Mouse (Mus musculus) liver, adult (tissue): ENCODE measurements around the gene Babam2.

Experiments used
- GATA4 ChIP-seq: IDR thresholded peaks from 2 replicates; pipeline ENCODE4 v1.6.1; 2014; ENCODE audit warnings: mild to moderate bottlenecking, low read length; ENCODE audit not compliant: insufficient replicate concordance

The Babam2 gene

DNA sequence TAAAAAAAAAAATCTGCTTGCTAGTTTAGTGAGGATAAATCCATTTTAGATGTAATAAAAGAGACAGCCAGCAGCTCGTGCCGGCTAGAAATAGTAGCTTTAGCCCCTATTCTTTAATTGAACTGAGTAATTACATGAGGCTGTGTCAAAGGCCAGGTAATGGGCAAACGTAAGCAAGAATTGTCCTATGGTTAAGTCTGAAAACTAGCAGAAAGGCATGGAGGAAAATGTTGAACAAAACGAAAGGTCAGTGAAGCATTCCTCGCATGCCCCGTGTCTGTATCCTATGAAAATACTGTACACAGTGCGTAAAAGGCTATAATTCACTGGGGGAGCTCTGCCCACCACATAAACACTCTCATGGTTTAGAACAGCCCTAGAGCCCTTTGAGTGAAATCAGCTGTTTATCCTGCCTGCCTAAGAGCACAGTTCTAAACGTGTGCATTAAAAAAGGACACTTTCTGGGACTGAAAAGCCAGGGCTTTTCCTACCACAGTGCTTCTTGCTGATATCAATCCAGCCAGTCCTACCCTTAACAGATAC lies 361.8 kb downstream of the Babam2 start:
- no peak for TF ChIP-seq GATA4

DNA sequence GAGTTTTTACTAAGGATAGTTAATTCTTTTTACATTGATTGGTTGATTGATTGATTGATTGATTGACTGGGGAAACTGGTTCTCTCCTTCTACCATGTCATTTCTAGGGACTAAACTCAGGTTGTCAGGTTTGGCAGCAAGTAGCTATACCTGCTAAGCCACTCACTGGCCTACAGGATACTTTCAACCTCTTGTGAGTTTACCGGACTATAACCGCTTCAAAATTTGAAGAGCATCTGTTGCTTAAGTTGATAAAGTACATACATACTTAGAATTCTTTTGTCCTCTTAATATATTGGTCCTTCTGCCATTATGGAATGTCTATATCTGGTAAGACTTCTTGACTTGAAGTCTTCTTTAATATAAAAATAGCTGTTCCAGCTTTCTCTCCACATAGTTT lies 363.0 kb downstream of the Babam2 start:
- TF ChIP-seq GATA4: no peak

DNA sequence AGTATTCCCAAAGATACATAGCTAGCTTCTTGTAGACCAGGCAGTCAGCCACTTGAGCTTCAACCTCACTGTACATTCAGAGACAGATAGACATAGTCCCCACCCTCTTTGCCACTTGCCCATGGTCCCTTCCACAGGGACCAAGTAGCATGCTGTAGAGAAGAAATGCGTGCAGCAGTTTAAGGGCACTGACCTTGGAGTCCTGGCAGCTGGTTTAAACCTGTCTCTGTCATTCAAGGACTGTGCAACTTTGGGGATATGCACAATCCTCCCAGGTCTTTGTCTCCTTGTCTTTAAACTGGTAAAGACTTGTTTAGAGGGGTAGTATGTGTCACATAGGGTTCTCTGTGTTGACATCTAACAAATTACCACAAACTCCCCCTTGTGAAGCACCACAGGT lies 364.4 kb downstream of the Babam2 start:
- no peak for TF ChIP-seq GATA4

DNA sequence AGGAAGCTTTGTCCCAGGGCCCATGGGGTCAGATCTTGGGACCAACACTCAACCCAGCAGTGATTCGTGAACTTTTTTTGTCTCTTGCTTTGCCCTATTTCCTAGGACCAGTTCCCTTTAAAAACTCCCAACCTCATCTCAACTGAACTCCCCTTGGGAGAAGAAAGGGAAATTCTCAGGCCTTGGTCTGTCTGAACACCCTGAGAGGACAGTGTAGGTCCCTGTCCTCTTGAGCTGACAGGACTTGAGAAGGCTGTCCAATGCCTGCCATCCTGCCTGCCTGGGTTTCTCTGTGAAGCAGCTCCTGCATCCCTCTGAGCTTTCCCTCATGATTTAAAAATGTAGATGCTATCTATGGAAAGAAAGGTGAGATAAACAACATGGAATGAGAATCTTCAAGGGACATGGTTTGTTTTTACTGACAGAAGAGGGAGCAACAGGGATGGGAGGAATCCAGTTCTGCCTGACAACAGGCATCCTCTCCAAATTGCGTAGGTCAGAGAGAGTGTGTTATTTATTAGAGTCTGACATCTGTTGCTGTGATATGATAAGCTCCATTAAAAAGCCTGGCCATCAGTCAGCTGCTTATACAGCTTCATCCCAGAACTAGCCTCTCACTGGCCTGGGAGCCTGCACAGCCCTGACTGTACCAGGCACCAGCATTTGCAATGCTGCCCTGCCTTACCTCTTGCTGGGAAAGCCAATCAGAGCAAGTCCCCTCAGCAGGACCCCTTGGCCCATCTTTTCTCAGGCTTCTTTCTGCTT lies 367.0 kb downstream of the Babam2 start:
- no peak for TF ChIP-seq GATA4

DNA sequence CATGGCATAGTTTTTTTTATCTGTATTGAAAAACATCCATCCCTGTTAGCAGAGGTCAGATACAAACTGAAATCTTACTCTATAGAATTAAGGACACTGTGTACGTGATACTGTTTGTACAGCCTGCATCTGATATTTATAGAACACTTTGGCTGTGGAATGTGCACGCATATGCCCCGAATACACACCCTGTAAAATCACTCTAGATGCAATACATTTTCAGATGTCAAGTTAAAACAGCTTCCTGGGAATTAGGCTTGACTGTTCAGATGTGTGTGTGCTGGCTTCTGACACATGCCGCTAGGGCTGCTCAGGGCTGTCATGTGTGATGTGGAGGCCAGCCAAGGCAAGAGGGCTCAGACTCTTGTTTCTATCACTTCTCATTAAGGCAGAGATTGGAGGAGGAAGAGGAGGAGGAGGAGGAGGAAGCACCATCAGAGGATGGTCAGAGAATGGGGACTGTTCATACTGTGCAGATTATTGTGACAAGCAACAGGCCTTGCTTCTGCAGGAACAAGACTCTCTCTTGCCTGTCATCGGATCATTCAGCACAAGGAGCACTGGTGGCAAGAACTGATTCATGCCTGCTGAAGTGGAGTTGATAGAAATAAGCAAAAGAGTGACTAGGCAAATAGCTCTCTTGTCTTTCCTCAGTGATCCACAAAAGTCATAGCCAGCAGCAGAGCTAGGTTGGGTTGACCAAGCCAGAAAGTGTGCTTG lies 368.7 kb downstream of the Babam2 start:
- TF ChIP-seq GATA4: no peak

DNA sequence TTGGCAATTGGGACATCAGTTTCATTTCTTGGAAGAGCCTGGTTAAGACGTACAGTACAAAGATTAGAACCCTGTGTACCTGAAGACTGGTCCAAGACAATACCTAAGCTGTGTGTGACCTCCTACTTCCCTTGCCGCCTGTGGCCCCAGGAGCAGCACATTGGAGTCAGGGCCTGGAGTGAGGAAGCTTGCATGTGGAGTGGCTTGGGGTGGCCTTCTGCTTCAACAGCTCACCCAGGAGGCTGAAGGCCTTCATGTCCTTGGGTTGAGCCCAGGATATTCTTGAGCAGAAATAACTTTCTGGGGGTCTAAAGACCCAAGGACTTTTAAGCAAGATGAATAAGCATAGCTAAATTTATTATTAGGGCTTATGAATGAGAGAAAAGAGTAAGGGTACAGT lies 369.4 kb downstream of the Babam2 start:
- no peak for TF ChIP-seq GATA4

DNA sequence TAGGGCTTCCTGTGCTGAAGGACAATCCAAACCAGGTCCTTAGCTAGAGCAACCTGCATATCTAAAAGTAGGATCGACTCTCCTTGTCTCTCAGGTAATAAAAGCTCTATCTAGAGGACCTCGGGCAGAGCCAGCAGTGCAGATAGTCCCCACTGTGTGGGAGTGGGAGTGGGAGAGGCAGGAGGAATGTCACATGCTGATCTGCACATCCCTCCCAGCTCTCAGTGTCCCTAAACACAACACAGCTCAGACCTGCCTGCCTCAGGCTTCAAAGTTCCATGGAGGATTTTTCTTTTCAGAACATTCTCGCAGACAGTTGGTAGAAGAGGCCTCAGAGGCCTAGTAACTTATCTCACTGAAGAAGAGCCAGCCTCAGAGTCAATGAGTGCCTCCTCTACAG lies 371.1 kb downstream of the Babam2 start:
- no peak for TF ChIP-seq GATA4

DNA sequence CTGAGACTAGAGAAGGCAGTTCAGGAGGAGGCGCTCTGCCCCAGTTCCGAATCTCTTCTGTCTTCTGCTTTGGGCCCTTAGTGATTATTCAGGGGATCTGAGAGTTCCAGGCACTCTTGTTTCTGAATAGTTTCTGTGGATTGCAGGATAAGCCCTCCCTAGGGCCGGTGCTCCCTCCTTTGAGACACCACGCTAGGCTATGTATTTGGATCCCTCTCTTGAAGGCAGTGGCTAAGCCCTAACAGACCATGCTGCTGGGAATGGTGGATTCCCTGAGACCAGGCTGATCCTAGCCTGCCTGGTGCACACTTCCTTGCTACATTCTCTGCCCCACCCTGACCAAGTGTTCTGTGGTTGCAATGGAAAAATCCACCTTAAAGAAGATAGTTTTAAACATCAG lies 371.6 kb downstream of the Babam2 start:
- TF ChIP-seq GATA4: no peak

DNA sequence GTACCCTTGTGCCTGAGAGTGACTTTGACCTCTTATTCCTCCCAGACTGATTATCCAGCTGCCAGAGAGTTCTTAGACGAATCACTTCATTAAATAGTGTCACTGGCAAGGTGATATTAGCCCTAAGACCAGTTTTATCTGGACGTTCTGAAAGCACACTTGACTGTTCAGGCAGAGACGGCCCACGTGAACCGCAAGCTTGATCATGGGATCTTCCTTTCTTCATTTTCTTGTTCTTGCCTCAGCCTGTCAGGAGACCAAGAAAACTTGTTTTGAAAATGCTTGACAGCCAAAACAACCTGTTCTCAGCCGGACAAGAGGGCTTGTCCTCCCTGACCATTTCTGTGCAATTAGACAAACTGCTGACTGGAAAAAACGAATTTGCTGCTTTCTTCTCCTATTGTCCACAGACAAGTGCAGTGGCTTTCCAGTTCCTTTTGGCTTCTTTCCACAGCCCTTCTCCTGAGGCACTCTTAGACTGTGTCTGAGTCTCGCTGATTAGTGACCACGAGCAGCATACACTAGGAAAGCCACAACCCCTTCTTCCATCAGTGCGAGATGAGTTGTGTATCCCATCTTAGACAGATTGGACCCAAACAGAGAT lies 372.2 kb downstream of the Babam2 start:
- no peak for TF ChIP-seq GATA4

DNA sequence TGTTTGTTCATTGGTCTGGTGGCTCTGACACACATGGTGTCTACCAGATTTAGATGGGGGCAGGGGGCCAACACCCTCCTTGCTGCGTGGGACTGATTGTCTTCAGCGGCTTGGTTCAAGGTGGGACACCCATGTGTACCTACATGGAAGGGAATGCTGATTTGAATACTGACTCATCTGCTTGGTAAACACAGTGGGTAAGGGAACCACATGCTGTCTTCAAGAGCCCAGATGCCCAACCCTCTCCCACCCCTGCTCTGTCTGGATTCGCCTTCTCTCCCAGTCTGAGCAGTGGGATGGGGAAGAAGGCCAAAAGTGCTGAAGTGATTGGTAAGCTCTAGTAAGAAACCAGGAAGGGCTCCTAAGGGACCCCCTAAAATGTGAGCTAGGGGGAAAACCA lies 373.3 kb downstream of the Babam2 start:
- no peak for TF ChIP-seq GATA4

DNA sequence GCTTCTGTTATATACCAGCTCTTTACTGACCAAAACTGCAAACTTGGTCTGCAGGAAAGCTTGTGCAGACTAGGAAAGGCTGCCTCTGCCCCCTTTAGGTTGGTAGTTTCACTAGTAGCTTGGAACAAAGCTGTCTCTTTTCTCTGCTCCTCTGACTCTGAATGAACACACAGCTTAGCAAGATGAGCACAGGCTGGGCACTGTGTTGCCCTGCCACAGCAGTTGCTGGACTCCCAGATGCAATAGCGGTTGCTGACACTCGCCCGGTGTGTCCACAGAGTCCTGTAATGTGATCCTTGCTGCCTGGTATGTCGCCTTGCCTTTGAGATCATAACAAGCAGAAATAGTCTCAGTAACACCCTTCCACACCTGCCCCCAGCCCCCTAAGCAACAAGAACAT lies 373.8 kb downstream of the Babam2 start:
- TF ChIP-seq GATA4: no peak

DNA sequence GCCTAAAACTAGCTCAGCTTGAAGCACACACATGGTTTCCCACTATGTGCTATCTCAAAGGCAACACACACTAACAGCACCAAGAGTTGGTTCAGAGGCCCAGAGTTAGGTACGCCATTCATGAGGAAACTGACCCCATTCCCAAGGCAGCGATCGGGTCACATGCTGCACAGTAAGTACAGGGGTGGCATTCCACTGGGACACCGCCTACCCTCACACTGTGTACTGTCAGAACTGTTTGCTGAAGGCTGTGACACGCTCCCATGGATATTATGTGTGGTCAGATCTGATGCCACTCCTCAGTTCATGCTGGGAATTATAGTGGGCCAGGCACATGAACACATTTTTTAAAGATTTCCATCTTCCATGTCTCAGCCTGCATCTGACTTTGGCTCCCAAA lies 374.3 kb downstream of the Babam2 start:
- no peak for TF ChIP-seq GATA4

DNA sequence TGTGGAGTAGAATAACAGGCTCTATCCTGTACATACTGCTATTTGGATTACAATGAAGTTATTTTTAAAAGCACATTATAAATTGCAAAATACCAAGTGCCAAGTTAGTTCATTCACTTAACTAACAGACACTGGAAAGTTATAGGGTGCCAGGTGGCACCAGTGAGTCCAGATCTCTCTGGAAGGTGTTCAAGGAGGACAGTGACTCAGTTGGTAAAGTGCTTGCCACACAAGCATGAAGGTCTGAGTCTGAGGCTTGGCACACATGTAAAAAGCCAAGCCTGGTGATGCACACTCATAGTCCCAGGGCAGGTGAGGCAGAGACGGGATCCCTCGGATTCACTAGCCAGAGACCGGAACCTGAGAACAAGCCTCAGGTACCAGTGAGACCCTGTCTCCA lies 375.4 kb downstream of the Babam2 start:
- TF ChIP-seq GATA4: no peak

DNA sequence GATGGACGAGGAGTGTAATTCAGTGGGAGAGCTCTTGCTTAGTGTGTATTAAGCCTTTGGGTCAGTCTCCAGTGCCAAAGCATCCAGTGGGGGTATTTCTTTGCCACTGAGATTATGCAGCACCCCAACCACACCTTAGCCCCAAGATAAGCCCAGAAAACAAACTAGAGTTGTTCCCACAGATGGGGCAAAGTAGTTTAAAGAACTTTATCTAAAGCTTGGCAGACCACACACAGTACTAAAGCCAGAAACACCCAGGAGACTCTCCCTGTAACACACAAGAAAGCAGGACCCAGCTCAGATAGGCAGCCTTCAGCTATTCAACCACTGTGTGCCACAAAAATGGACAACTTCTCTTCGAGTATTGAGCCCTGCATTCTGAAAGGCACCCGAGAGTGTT lies 376.6 kb downstream of the Babam2 start:
- no peak for TF ChIP-seq GATA4

DNA sequence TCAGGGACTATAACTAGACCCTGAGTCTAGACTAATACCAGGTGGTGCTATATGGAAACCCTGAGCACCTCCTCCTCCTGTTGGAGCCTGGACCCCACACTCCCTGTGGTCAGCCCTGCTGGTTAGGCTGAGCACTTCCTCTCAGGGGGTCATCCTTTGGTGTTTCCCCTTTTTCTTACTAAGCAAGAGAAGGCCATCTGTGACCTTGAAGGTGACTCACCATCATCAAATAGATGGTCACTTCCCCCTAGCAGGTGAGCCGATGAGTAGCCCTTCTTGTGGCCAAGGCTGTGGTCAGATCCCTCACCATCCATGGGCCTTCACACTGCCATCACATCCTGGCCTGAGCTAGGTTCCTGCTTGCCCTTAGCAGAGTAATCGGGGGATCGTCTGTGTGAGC lies 379.7 kb downstream of the Babam2 start:
- no peak for TF ChIP-seq GATA4

DNA sequence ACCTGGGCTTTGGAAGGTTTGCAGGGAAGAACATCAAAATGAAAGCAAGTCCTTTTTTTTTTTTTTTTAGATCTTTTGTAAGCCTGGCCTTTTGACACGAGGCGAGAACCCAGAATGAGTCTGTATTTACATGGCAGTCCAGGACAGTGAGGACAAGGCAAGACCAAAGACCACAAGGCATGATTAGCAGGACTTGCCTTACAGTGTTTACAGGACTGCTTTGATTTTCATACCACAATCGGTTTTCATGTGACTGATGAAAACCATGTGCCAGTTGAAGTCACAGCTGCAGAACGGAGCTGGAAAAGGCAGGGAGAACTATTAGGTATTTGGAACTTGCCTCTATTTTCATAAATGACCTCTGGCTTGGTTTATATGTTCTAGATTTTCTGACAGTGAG lies 381.5 kb downstream of the Babam2 start:
- TF ChIP-seq GATA4: no peak

DNA sequence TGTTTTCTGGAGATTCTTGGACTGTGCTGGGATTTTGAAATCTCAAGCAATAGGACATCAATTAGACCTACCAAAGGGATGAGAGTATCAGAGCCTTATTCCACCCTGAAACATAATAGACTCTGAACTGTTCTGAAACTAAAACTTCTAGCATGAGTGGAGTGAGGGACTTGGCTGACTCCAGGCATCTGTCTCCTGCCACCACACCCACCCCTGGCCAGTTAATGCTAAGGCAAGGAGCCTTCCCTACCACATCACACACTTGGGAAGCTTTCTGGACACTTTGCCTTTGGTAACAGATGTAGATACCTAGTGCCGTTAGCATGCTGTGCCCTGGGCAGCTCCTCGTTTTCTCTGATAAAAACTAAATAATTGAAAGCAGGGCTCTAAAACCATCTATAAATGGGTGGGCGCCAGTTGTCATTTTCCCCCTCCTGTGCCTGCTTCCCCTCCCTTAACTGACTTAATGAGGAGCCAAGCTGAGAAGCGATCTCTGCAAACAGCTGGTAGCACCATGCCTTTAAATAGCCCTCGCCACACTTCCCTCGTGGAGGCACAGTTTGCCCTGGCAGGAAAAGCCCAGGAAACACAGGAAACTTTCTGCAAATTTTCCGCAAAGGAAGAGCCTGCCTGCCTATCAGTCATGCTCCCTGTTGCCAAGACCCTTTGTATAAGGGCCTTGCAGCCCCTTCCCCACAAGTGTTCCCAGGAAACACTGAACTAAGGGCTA lies 383.2 kb downstream of the Babam2 start:
- TF ChIP-seq GATA4: no peak
